Mouse (Mus musculus): ENCODE measurements around the gene Lnx1. TPM values are rescaled to one million over a fixed set of nuclear protein-coding genes. Genes with fewer than 3 reads are reported as not detected.

The Lnx1 gene
- polyA plus RNA-seq, 1 experiment from 2014 or later, result 5.2 TPM

DNA sequence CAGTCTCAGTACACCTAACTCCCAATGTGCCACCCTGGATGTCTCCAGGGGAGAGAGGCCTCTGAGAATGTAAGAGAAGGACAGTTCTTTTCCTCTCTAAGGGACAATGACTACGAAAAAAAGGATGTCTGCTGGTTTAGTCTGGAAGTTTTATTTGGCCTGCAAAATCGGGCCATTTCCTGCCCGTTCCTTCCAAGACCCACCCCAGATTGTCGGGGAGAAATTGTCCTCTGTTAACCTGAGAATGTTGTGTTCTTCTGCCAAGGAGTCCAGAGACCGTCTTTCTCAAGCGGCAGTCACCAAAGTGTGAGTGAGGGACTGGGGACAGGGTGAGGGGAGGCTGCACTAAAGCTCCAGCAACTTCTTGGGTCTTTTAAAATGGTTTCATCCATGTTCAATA is 32.8 kb downstream of the Lnx1 start:
- ATAC-seq (ENCODE audit: insufficient read depth, low FRiP score), result no peak
- H3K27me3 ChIP-seq (ENCODE audit: control insufficient read depth, insufficient read depth, low read length), result no peaks in the 10 kb centered on the region
- no peak overlapping the region for H3K9ac ChIP-seq (ENCODE audit: low read length)
- no peaks in the 10 kb centered on the region for H3K9me3 ChIP-seq (replicated peaks; ENCODE audit: control insufficient read depth, low read length)
- H3K4me2 ChIP-seq (ENCODE audit: low read depth, low read length), result no peak overlapping the region
- H3K4me3 ChIP-seq (replicated peaks; ENCODE audit: low read length), result no peak overlapping the region
- no peak overlapping the region for H3K27ac ChIP-seq (ENCODE audit: low read length)
- no peaks in the 10 kb centered on the region for H3K36me3 ChIP-seq (ENCODE audit: control insufficient read depth, insufficient read depth, low read length)
- 77% methylated on average over 6 of the region's 6 CpGs for WGBS
- H3K4me1 ChIP-seq (ENCODE audit: control insufficient read depth, insufficient read depth, low read length), result no peaks in the 10 kb centered on the region; the same call in 1 of the 2 replicates

DNA sequence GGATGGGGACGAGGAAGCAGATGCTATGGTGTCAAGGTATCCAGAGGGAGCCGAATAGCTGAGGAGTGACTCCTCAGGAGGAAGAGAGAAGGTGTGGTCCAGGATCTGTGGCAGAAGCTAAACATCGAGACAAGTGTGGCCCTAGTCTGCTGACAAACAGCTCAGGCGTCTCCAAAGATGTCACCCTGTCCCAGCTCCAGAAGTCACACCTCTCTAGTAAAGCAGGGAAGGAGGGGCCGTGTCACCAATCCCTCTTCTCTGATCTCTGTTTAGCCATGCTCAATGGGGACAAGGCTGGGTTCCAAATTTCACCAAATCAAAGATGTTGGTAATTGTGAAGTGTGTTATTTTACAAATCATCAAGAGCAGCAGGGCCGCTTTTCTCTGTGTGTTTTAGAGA is 33.8 kb downstream of the Lnx1 start:
- no peak overlapping the region for H3K9ac ChIP-seq (ENCODE audit: low read length)
- no peaks in the 10 kb centered on the region for H3K36me3 ChIP-seq (ENCODE audit: control insufficient read depth, insufficient read depth, low read length)
- no peak overlapping the region for H3K4me3 ChIP-seq (replicated peaks; ENCODE audit: low read length)
- no peak for ATAC-seq (ENCODE audit: insufficient read depth, low FRiP score)
- 70% methylated on average over 6 of the region's 6 CpGs for WGBS
- H3K4me2 ChIP-seq (ENCODE audit: low read depth, low read length), result no peak overlapping the region
- no peaks in the 10 kb centered on the region for H3K27me3 ChIP-seq (ENCODE audit: control insufficient read depth, insufficient read depth, low read length)
- H3K4me1 ChIP-seq (ENCODE audit: control insufficient read depth, insufficient read depth, low read length), result no peaks in the 10 kb centered on the region; the same call in 1 of the 2 replicates
- H3K27ac ChIP-seq (ENCODE audit: low read length), result no peak overlapping the region
- H3K9me3 ChIP-seq (replicated peaks; ENCODE audit: control insufficient read depth, low read length), result no peaks in the 10 kb centered on the region

DNA sequence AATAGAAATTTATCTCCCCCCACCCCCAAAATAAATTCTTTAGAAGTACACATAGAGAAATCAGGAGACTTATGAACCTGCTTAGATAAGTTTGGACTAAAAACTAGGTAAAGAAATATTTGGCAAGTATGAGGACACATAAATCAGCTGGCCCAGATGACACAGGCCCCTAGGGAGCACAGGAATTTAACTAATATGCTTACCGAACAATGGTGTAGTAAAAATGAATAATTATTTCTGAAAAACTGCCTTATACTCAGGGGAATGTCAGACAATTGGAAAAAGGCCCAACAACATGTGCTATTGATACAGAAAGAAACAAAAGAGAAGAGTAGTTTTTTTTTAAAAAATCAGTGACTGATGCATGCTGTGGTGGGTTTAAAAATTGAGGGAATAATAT is 40.1 kb downstream of the Lnx1 start:
- no peaks in the 10 kb centered on the region for H3K9me3 ChIP-seq (replicated peaks; ENCODE audit: control insufficient read depth, low read length)
- 40% methylated on average over 1 of the region's 1 CpGs for WGBS
- H3K4me3 ChIP-seq (replicated peaks; ENCODE audit: low read length), result no peak overlapping the region
- H3K4me2 ChIP-seq (ENCODE audit: low read depth, low read length), result no peak overlapping the region
- no peaks in the 10 kb centered on the region for H3K36me3 ChIP-seq (ENCODE audit: control insufficient read depth, insufficient read depth, low read length)
- no peak overlapping the region for H3K27ac ChIP-seq (ENCODE audit: low read length)
- no peak overlapping the region for H3K9ac ChIP-seq (ENCODE audit: low read length)
- H3K27me3 ChIP-seq (ENCODE audit: control insufficient read depth, insufficient read depth, low read length), result no peaks in the 10 kb centered on the region
- H3K4me1 ChIP-seq (ENCODE audit: control insufficient read depth, insufficient read depth, low read length), result peaks cover 3% of the 10 kb centered on the region; the same call in 1 of the 2 replicates
- no peak for ATAC-seq (ENCODE audit: insufficient read depth, low FRiP score)

DNA sequence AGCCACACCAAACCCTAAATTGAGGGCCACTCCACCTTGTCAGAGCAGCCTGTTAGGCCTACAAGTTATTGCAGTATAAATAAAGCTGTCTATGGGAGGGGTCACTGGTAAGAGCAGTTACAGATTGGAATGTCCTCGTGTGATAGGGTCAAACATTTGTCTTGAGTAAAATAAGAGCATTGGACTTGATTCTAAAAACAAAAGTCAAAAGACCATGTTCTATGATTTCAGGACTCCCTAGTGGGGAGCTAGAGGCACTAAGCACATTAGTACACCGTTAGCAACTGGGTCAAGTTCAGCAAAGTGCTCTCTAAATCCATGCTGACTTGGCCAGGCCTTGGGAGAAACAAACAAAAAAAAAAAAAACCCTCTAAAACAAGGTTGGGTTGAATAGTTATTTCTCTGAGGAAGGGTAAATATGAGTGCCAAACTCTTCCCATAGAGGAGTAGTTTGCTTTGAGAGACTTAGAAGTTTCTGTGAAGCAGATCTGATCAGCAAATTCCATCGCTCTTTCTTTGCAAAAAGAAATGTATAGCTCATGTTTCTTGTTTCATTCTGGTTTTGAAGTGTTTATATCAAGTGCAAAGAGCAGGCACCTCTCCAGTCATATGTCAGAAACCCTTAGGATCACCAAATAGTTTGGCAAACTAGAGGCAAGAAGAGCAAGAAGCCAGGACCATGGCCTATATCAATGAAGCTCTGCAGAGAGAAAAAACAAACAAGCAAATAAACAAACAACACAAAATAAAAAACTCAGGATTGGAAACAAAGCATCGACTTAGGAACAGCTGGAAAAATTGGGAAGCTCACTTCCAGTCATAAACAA is 40.8 kb downstream of the Lnx1 start:
- Histone ChIP-seq H3K4me1 (ENCODE audit: control insufficient read depth, insufficient read depth, low read length) (peaks cover 3% of the 10 kb centered on the region; the same call in 1 of the 2 replicates), H3K36me3 (ENCODE audit: control insufficient read depth, insufficient read depth, low read length) (no peaks in the 10 kb centered on the region), H3K4me2 (ENCODE audit: low read depth, low read length) (no peak overlapping the region), H3K27ac (ENCODE audit: low read length) (no peak overlapping the region), H3K27me3 (ENCODE audit: control insufficient read depth, insufficient read depth, low read length) (no peaks in the 10 kb centered on the region), H3K9me3 (replicated peaks; ENCODE audit: control insufficient read depth, low read length) (no peaks in the 10 kb centered on the region), H3K4me3 (replicated peaks; ENCODE audit: low read length) (no peak overlapping the region), H3K9ac (ENCODE audit: low read length) (no peak overlapping the region)
- no peak for ATAC-seq (ENCODE audit: insufficient read depth, low FRiP score)
- WGBS, result 50% methylated on average over 4 of the region's 4 CpGs

DNA sequence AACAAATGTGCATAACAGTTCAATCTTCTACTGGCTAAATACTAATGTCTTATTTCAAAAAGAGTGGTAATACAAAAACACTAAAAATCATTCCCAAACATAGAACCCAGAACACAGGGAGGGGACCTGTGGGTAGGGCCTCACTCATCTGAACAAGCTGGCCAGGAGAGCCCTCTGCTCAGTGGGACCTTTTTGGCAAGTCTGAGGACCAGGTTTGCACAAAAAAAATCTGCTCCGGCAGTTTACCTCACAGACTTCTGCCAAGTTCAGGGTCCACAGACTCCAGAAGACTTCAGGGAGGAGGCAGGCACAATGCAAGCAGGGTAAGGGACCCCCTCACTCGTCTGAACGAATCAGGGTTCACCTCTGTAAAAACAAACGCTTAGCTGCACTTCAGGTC is 42.9 kb downstream of the Lnx1 start:
- Histone ChIP-seq H3K27me3 (ENCODE audit: control insufficient read depth, insufficient read depth, low read length) (no peaks in the 10 kb centered on the region), H3K4me3 (replicated peaks; ENCODE audit: low read length) (no peak overlapping the region), H3K9ac (ENCODE audit: low read length) (no peak overlapping the region), H3K9me3 (replicated peaks; ENCODE audit: control insufficient read depth, low read length) (no peaks in the 10 kb centered on the region), H3K4me2 (ENCODE audit: low read depth, low read length) (no peak overlapping the region), H3K36me3 (ENCODE audit: control insufficient read depth, insufficient read depth, low read length) (no peaks in the 10 kb centered on the region), H3K4me1 (ENCODE audit: control insufficient read depth, insufficient read depth, low read length) (peaks cover 3% of the 10 kb centered on the region; the same call in 1 of the 2 replicates), H3K27ac (ENCODE audit: low read length) (no peak overlapping the region)
- WGBS, result 46% methylated on average over 4 of the region's 4 CpGs
- ATAC-seq (ENCODE audit: insufficient read depth, low FRiP score), result no peak

DNA sequence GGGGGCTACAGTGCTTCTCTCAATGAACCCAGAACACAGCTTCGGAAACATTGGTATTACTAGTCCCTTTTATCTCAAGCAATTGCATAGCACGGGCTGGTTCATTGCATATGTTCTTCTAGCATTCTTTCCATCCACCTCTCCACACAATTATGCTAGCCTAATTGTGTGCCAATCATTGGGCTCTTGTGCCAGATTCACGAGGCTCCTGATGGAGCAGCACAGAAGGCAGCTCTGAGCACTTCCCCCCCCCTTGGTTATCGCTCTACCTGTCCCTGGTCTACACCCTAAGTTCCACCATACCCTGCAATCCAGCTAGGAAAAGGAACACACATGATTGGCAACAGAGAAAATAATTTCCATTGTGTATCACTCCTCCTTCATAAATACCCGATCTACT is 43.4 kb downstream of the Lnx1 start:
- Histone ChIP-seq H3K4me3 (replicated peaks; ENCODE audit: low read length) (no peak overlapping the region), H3K27ac (ENCODE audit: low read length) (no peak overlapping the region)
- WGBS, result 83% methylated on average over 5 of the region's 5 CpGs

DNA sequence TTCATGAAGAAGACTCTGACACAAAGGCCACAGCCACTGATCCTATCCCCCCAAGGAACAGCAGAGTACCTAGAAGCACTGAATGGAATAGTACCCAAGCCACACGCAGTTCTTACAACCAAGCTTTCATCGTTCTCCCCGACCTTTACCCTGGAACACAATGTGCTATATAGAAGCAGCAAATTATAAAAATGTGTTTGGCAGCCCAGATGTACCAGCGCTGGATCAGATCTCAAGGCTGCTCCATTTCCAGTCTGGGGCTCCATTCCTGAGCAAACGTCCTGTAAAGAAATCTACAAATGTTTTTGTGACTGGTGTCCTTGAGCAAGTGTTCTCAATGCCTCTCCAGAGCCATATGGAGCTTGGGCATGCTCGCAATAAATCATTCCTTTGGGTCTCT is 44.8 kb downstream of the Lnx1 start:
- 84% methylated on average over 6 of the region's 6 CpGs for WGBS
- no peak overlapping the region for H3K9ac ChIP-seq (ENCODE audit: low read length)
- no peaks in the 10 kb centered on the region for H3K9me3 ChIP-seq (replicated peaks; ENCODE audit: control insufficient read depth, low read length)
- H3K27me3 ChIP-seq (ENCODE audit: control insufficient read depth, insufficient read depth, low read length), result no peaks in the 10 kb centered on the region
- H3K36me3 ChIP-seq (ENCODE audit: control insufficient read depth, insufficient read depth, low read length), result no peaks in the 10 kb centered on the region
- H3K4me3 ChIP-seq (replicated peaks; ENCODE audit: low read length), result no peak overlapping the region
- no peak overlapping the region for H3K27ac ChIP-seq (ENCODE audit: low read length)
- ATAC-seq (ENCODE audit: insufficient read depth, low FRiP score), result no peak
- no peak overlapping the region for H3K4me2 ChIP-seq (ENCODE audit: low read depth, low read length)
- peaks cover 3% of the 10 kb centered on the region; the same call in 1 of the 2 replicates for H3K4me1 ChIP-seq (ENCODE audit: control insufficient read depth, insufficient read depth, low read length)

More for the DNA sequence above, 43.4 kb downstream of the Lnx1 start:
- Histone ChIP-seq H3K4me2 (ENCODE audit: low read depth, low read length) (no peak overlapping the region), H3K9ac (ENCODE audit: low read length) (no peak overlapping the region), H3K9me3 (replicated peaks; ENCODE audit: control insufficient read depth, low read length) (no peaks in the 10 kb centered on the region), H3K4me1 (ENCODE audit: control insufficient read depth, insufficient read depth, low read length) (peaks cover 3% of the 10 kb centered on the region; the same call in 1 of the 2 replicates), H3K27me3 (ENCODE audit: control insufficient read depth, insufficient read depth, low read length) (no peaks in the 10 kb centered on the region), H3K36me3 (ENCODE audit: control insufficient read depth, insufficient read depth, low read length) (no peaks in the 10 kb centered on the region)
- no peak for ATAC-seq (ENCODE audit: insufficient read depth, low FRiP score)

DNA sequence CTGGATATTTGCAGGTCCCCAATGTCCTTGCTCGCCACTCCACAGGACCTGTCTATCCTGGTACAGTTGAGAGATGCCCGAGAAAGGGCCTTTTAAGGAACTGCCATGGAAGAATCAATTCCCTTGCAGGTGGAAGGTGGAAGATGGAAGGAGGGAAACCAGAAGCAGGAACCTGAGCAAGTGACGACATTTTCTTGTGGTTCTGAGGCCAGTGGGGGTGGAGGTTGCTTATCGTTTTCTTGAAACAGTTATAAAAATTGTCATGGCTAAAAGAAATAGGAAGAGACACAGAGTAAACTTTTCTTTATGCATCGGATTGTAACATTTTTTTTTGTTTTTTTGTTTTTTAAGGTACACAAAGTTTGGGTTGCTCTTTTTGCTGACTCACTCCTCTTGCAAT is 46.3 kb downstream of the Lnx1 start:
- H3K27me3 ChIP-seq (ENCODE audit: control insufficient read depth, insufficient read depth, low read length), result no peaks in the 10 kb centered on the region
- no peak for ATAC-seq (ENCODE audit: insufficient read depth, low FRiP score)
- 81% methylated on average over 5 of the region's 5 CpGs for WGBS

DNA sequence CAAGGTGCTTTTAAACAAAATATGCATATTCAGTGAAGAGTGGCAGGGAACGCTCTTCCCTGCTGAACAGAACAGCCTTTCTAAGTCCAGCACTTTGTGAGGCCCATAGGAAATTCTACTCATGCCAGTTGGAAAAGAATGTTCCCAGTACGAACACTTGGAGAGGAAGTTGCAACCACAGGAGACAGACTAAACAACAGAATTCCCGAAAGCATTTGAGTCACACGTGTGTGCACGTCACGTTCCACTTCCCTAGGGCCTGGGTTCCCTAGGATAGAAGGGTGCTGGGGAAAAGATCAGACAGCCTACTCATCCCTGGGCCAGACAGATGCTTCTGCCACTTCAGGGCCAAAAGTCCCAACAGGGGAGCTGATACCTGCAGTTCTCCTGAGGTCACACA is 48.2 kb downstream of the Lnx1 start:
- Histone ChIP-seq H3K4me3 (replicated peaks; ENCODE audit: low read length) (no peak overlapping the region), H3K36me3 (ENCODE audit: control insufficient read depth, insufficient read depth, low read length) (no peaks in the 10 kb centered on the region), H3K4me1 (ENCODE audit: control insufficient read depth, insufficient read depth, low read length) (no peaks in the 10 kb centered on the region), H3K9ac (ENCODE audit: low read length) (no peak overlapping the region), H3K27me3 (ENCODE audit: control insufficient read depth, insufficient read depth, low read length) (no peaks in the 10 kb centered on the region), H3K4me2 (ENCODE audit: low read depth, low read length) (no peak overlapping the region), H3K9me3 (replicated peaks; ENCODE audit: control insufficient read depth, low read length) (no peaks in the 10 kb centered on the region), H3K27ac (ENCODE audit: low read length) (no peak overlapping the region)
- 61% methylated on average over 6 of the region's 6 CpGs for WGBS
- no peak for ATAC-seq (ENCODE audit: insufficient read depth, low FRiP score)

More for the DNA sequence above, 46.3 kb downstream of the Lnx1 start:
- Histone ChIP-seq H3K9ac (ENCODE audit: low read length) (no peak overlapping the region), H3K4me3 (replicated peaks; ENCODE audit: low read length) (no peak overlapping the region), H3K9me3 (replicated peaks; ENCODE audit: control insufficient read depth, low read length) (no peaks in the 10 kb centered on the region), H3K27ac (ENCODE audit: low read length) (no peak overlapping the region), H3K4me1 (ENCODE audit: control insufficient read depth, insufficient read depth, low read length) (peaks cover 3% of the 10 kb centered on the region; the same call in 1 of the 2 replicates), H3K4me2 (ENCODE audit: low read depth, low read length) (no peak overlapping the region), H3K36me3 (ENCODE audit: control insufficient read depth, insufficient read depth, low read length) (no peaks in the 10 kb centered on the region)

All from stomach, embryonic 16.5 days (tissue).